Mouse (Mus musculus): ENCODE measurements around the gene Zfhx3. TPM values are rescaled to one million over a fixed set of nuclear protein-coding genes. Genes with fewer than 3 reads are reported as not detected.

The Zfhx3 gene
- total and polyA plus RNA-seq, 3 experiments, result 0.23 to 2.5 TPM; not detected in 1

DNA sequence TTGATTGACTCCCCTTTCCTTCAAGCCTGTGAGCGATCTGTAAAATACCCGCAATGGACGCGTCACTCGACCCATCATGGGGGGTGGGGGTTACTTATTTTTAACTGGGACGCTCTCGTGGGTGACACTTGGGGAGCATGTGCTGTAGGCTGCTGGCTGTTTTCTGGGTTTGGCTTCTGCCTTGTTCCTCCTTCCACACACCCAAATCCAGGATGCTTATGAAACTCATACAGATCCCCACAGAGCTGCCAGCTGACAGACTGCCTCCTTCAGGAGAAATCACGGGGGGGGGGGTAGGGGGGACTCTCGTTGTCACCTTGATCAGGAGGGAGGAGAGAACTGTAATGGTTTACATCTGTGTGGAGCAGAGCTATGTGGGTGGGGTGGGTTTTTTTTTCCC lies 966.6 kb downstream of the Zfhx3 start:
- Histone ChIP-seq H3K4me3 (ENCODE audit: control insufficient read depth in 1 of 2, insufficient read depth in 1 of 2, low read depth in 2 of 2, low read length in 2 of 2) (no peak overlapping the region), H3K79me2 (ENCODE audit: control insufficient read depth, insufficient read depth, low read length, poor library complexity) (no peaks in the 10 kb centered on the region; the same call in 1 of the 2 replicates), H3K4me1 (ENCODE audit: control insufficient read depth in 1 of 2, insufficient read depth in 2 of 2, low read length in 2 of 2) (no peaks in the 10 kb centered on the region), H3K27me3 (ENCODE audit: control insufficient read depth in 1 of 2, insufficient read depth in 2 of 2, low read length in 2 of 2) (no peaks in the 10 kb centered on the region), H3K9ac (ENCODE audit: control insufficient read depth, low read depth, low read length, poor library complexity, severe bottlenecking) (no peak overlapping the region), H3K27ac (ENCODE audit: control insufficient read depth, low read depth, low read length) (no peak overlapping the region), H3K36me3 (ENCODE audit: control insufficient read depth in 1 of 2, insufficient read depth in 2 of 2, low read length in 2 of 2) (no peaks in the 10 kb centered on the region), H3K9me3 (replicated peaks; ENCODE audit: insufficient read depth, low read length) (no peaks in the 10 kb centered on the region)
- no peak for DNase-seq (ENCODE audit: low read depth, low spot score)
- no peak for TF ChIP-seq BHLHE40 (IDR thresholded peaks at IDR 0.05; ENCODE audit: borderline replicate concordance, low read depth, low read length)
- no peak for TF ChIP-seq RAD21 (IDR thresholded peaks at IDR 0.05; ENCODE audit: low read depth, low read length)
- TF ChIP-seq SIN3A (IDR thresholded peaks at IDR 0.05; ENCODE audit: low read length), result no peak
- no peak for TF ChIP-seq POLR2AphosphoS2 (IDR thresholded peaks at IDR 0.05; ENCODE audit: low read length)
- TF ChIP-seq MAFK (IDR thresholded peaks at IDR 0.05; ENCODE audit: borderline replicate concordance, low read depth, low read length), result no peak
- no peak for TF ChIP-seq POLR2AphosphoS5 (IDR thresholded peaks at IDR 0.05; ENCODE audit: borderline replicate concordance, low read depth, low read length)
- no peak for TF ChIP-seq MEF2A (IDR thresholded peaks at IDR 0.05; ENCODE audit: extremely low read depth, insufficient replicate concordance, low read depth, low read length, poor library complexity, severe bottlenecking)
- no peak for TF ChIP-seq TCF12 (IDR thresholded peaks at IDR 0.05; ENCODE audit: low read depth, low read length)
- no peak for TF ChIP-seq TAL1 (IDR thresholded peaks at IDR 0.05; ENCODE audit: low read length)
- no peak for TF ChIP-seq ZMIZ1 (IDR thresholded peaks at IDR 0.05; ENCODE audit: low read depth, low read length)
- TF ChIP-seq ELF1 (IDR thresholded peaks at IDR 0.05; ENCODE audit: low read depth, low read length), result no peak
- TF ChIP-seq POLR2A (IDR thresholded peaks at IDR 0.05; ENCODE audit: control insufficient read depth in 1 of 2, insufficient read depth in 1 of 2, low read depth in 1 of 2, low read length in 2 of 2, poor library complexity in 1 of 2), result no peak
- no peak for TF ChIP-seq ZC3H11A (IDR thresholded peaks at IDR 0.05; ENCODE audit: low read depth, low read length)
- TF ChIP-seq KAT2A (conservative IDR thresholded peaks at IDR 0.05; ENCODE audit: low read depth, low read length), result no peak

DNA sequence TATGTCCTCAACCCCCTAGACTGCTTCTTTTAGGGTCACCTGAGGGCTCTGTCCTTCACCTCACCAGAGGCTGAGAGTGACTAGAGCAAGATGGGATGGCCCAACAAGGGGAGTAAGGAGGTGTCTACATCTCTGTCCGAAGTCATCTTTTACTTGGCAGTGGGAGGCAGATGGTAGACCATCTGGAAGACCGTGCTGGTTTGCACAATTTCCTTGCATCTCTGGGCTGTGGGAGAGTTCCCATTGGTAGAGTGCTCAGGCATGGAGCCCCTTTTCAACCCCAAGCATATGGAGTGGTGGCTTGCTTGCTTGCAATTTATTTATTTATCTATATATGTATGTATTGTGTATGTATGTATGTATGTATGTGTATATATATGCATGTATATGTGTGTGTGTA lies 967.0 kb downstream of the Zfhx3 start:
- no peak overlapping the region for H3K4me3 ChIP-seq (ENCODE audit: control insufficient read depth in 1 of 2, insufficient read depth in 1 of 2, low read depth in 2 of 2, low read length in 2 of 2)
- H3K9ac ChIP-seq (ENCODE audit: control insufficient read depth, low read depth, low read length, poor library complexity, severe bottlenecking), result no peak overlapping the region
- H3K27ac ChIP-seq (ENCODE audit: control insufficient read depth, low read depth, low read length), result no peak overlapping the region
- H3K9me3 ChIP-seq (replicated peaks; ENCODE audit: insufficient read depth, low read length), result no peaks in the 10 kb centered on the region
- no peaks in the 10 kb centered on the region; the same call in 1 of the 2 replicates for H3K79me2 ChIP-seq (ENCODE audit: control insufficient read depth, insufficient read depth, low read length, poor library complexity)
- H3K36me3 ChIP-seq (ENCODE audit: control insufficient read depth in 1 of 2, insufficient read depth in 2 of 2, low read length in 2 of 2), result no peaks in the 10 kb centered on the region
- H3K4me1 ChIP-seq (ENCODE audit: control insufficient read depth in 1 of 2, insufficient read depth in 2 of 2, low read length in 2 of 2), result no peaks in the 10 kb centered on the region
- no peak for DNase-seq (ENCODE audit: low read depth, low spot score)
- TF ChIP-seq TBP (IDR thresholded peaks at IDR 0.05; ENCODE audit: low read depth, low read length) (no peak), MYB (IDR thresholded peaks at IDR 0.05; ENCODE audit: low read depth, low read length) (no peak), RCOR1 (IDR thresholded peaks at IDR 0.05; ENCODE audit: low read depth, low read length) (no peak), GABPA (IDR thresholded peaks at IDR 0.05; ENCODE audit: low read depth, low read length) (no peak), MEF2A (IDR thresholded peaks at IDR 0.05; ENCODE audit: extremely low read depth, insufficient replicate concordance, low read depth, low read length, poor library complexity, severe bottlenecking) (no peak), CHD2 (IDR thresholded peaks at IDR 0.05; ENCODE audit: low read length) (no peak)
- H3K27me3 ChIP-seq (ENCODE audit: control insufficient read depth in 1 of 2, insufficient read depth in 2 of 2, low read length in 2 of 2), result no peaks in the 10 kb centered on the region

Data from MEL (cell line).